Mouse (Mus musculus): ENCODE data around the gene Nckipsd.

DNA sequence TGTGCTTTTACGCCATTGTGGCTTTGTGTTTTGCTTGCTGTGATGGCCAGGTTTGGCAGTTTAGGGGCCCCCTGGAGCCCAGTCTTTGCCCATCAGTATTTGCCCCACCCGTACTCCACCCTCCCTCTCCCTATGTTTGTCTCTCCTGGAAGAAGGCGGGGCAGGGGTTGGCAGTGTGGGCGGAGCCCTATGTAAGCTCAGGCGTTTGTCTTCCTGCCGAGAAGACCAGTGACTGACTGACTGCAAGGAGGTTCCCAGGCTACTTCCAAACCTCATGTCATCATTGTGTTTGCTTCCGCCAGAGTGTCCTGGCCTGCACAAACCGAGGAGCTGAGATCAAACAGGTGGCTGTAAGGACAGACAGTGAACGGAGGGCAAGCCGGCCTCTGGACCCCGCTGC lies 12.4 kb upstream of the Nckipsd start:
- no peak for TF ChIP-seq CTCF (IDR thresholded peaks at IDR 0.05; ENCODE audit: low read depth, low read length)
- TF ChIP-seq POLR2A (IDR thresholded peaks at IDR 0.05; ENCODE audit: borderline replicate concordance, low read depth, low read length): no peak

Measured in bone marrow macrophage, adult 2 months (primary cell).